Mouse (Mus musculus) lung, postnatal 0 days (tissue): Measurements from ENCODE around the gene Rab3gap1. TPM values are rescaled to one million over a fixed set of nuclear protein-coding genes. Genes with fewer than 3 reads are reported as not detected.
A peak's percentile ranks its signal among the peaks of the same experiment; 100 is the strongest.
"Not testable (repeated sequence)": the region's sequence is repeated elsewhere in the genome, so short reads cannot be mapped to it uniquely, and the experiment has no call there.

Experiments used
- ATAC-seq: fragments of 200-750 bp; cut with Nextera tagmentation; 2 replicates; pipeline ENCODE4 v1.8.0; 2017; ENCODE audit warnings: moderate library complexity
- DNase-seq: peaks from one replicate; pipeline ENCODE4 v3.0.0-alpha.2; 2016; ENCODE audit warnings: low spot score
- H3K27ac ChIP-seq: fragments of 300-500 bp; sonication (generic); 2 replicates; pipeline ENCODE4 v1.5.1; 2014; ENCODE audit warnings: antibody characterized with exemption, mild to moderate bottlenecking, low read length, mixed read lengths
- H3K27me3 ChIP-seq: fragments of 300-500 bp; sonication (generic); replicated peaks from 2 replicates; pipeline ENCODE4 v1.6.1; 2014; ENCODE audit warnings: low read length, mixed read lengths; ENCODE audit not compliant: insufficient read depth
- H3K36me3 ChIP-seq: fragments of 300-500 bp; sonication (generic); 2 replicates; pipeline ENCODE4 v1.6.1; 2014; ENCODE audit warnings: low read length, mixed read lengths; ENCODE audit not compliant: insufficient read depth
- H3K4me1 ChIP-seq: fragments of 300-500 bp; sonication (generic); 2 replicates; pipeline ENCODE4 v1.6.1; 2014; ENCODE audit warnings: antibody characterized with exemption, low read depth, low read length, mixed read lengths; ENCODE audit not compliant: insufficient read depth
- H3K4me2 ChIP-seq: fragments of 300-500 bp; sonication (generic); replicated peaks from 2 replicates; pipeline ENCODE4 v1.6.1; 2014; ENCODE audit warnings: low read depth, mild to moderate bottlenecking, low read length, moderate library complexity, mixed read lengths
- H3K4me3 ChIP-seq: fragments of 300-500 bp; sonication (generic); 2 replicates; pipeline ENCODE4 v1.5.1; 2014; ENCODE audit warnings: low read depth, low read length
- H3K9ac ChIP-seq: fragments of 300-500 bp; sonication (generic); replicated peaks from 2 replicates; pipeline ENCODE4 v1.6.1; 2014; ENCODE audit warnings: low read depth, mild to moderate bottlenecking
- H3K9me3 ChIP-seq: fragments of 300-500 bp; sonication (generic); 2 replicates; pipeline ENCODE4 v1.6.1; 2016; ENCODE audit warnings: low read length, mixed read lengths
- CTCF ChIP-seq: IDR thresholded peaks from 2 replicates; pipeline ENCODE4 v1.5.1; 2016; ENCODE audit warnings: antibody characterized with exemption, mild to moderate bottlenecking
- EP300 ChIP-seq: IDR thresholded peaks from 2 replicates; pipeline ENCODE4 v1.6.1; 2016; ENCODE audit warnings: antibody characterized with exemption, mild to moderate bottlenecking, control low read depth
- WGBS: fragments of 180-500 bp; shearing (Covaris S2); extraction: QIAGEN DNeasy Blood & Tissue Kit; methylation state at CpG from one replicate; pipeline ENCODE4 v1.1.7; 2014; 5-methylcytosine and 5-hydroxymethylcytosine counted together
- polyA plus RNA-seq: library from polyadenylated mRNA; unstranded; fragments of >200 nt; fragmentation: Nextera tagmentation; extraction: Ambion mirVana; gene quantifications from 2 replicates; pipeline ENCODE4 v1.2.1, GENCODE M21; 2015

The Rab3gap1 gene
- polyA plus RNA-seq, 1 experiment from 2014 or later, result 17.6 TPM

- no peaks in the 10 kb centered on the region for H3K4me1 ChIP-seq
- no peak overlapping the region for H3K9ac ChIP-seq
- DNase-seq (no peak), ATAC-seq (no peak)
- 61% methylated on average over 6 of the region's 6 CpGs for WGBS
- no peak overlapping the region for H3K4me3 ChIP-seq
- no peaks in the 10 kb centered on the region for H3K27me3 ChIP-seq
- H3K36me3 ChIP-seq, result peaks cover 24% of the 10 kb centered on the region
- H3K9me3 ChIP-seq, result no peaks in the 10 kb centered on the region
- H3K4me2 ChIP-seq, result no peak overlapping the region
- no peak for TF ChIP-seq CTCF
- no peak for TF ChIP-seq EP300
- no peak overlapping the region for H3K27ac ChIP-seq
These were observed 74.9 kb downstream of the Rab3gap1 start for GRCm38 (mm10) chr1:127943516-127943915.

- peaks cover under 1% of the 10 kb centered on the region for H3K36me3 ChIP-seq
- no peak for TF ChIP-seq CTCF
- no peak for TF ChIP-seq EP300
- H3K4me2 ChIP-seq, result no peak overlapping the region
- DNase-seq (no peak), ATAC-seq (peak; percentile 4; the same call in 1 of the 2 replicates)
- H3K9ac ChIP-seq, result no peak overlapping the region
- no peaks in the 10 kb centered on the region for H3K9me3 ChIP-seq
- 53% methylated on average over 3 of the region's 3 CpGs for WGBS
- no peak overlapping the region for H3K4me3 ChIP-seq
- no peak overlapping the region for H3K27ac ChIP-seq
- H3K4me1 ChIP-seq, result no peaks in the 10 kb centered on the region
- no peaks in the 10 kb centered on the region for H3K27me3 ChIP-seq
These were observed 77.4 kb downstream of the Rab3gap1 start for GRCm38 (mm10) chr1:127945696-127946575.

DNA sequence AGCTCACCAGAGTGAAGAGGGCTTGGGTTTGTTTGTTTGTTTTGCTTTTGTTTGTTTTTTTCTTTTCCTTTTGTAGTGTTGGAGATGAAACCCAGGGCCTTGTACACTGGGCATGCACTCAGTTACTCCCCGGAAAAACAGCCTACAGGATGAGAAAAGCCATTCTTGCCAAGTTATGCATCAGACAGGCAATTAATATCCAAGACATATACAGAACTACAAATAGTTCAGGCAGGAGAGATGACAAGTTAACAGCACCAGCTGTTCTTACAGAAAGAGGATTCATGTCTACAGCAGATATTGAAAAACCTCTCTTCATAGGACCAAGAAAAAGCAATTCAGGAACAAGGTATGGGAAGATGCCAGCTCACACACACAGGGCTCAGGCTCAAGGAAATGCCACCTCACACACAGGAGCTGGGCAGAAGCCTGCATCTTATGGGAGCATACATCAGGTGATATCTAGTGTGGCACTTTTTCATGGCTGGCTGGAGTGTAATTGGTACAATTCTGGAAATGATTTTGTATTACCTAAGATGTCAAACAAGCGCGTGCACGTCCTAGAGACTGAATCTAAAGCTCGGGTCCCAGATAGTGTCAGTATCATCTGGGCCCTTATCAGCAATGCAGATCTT, 78.2 kb downstream of the Rab3gap1 start:
- Histone ChIP-seq H3K9me3 (no peaks in the 10 kb centered on the region), H3K4me1 (no peaks in the 10 kb centered on the region), H3K4me2 (no peak overlapping the region), H3K9ac (no peak overlapping the region), H3K27me3 (no peaks in the 10 kb centered on the region), H3K4me3 (no peak overlapping the region), H3K36me3 (no peaks in the 10 kb centered on the region; the same call in none of the 2 replicates), H3K27ac (no peak overlapping the region)
- TF ChIP-seq CTCF (no peak), EP300 (no peak)
- ATAC-seq (peak; percentile 56), DNase-seq (peak; percentile 24)
- WGBS, result 64% methylated on average over 5 of the region's 5 CpGs

GRCm38 (mm10) chr1:127948748-127949147, 80.2 kb downstream of the Rab3gap1 start:
- DNase-seq (no peak), ATAC-seq (no peak)
- no peaks in the 10 kb centered on the region for H3K27me3 ChIP-seq
- no peaks in the 10 kb centered on the region for H3K4me1 ChIP-seq
- H3K9ac ChIP-seq, result no peak overlapping the region
- no peaks in the 10 kb centered on the region; the same call in none of the 2 replicates for H3K36me3 ChIP-seq
- no peak overlapping the region for H3K4me3 ChIP-seq
- no peak overlapping the region for H3K4me2 ChIP-seq
- H3K9me3 ChIP-seq, result no peaks in the 10 kb centered on the region
- no peak overlapping the region for H3K27ac ChIP-seq
- no peak for TF ChIP-seq CTCF
- no peak for TF ChIP-seq EP300
- 51% methylated on average over 5 of the region's 5 CpGs for WGBS

GRCm38 (mm10) chr1:127952276-127952675, 83.7 kb downstream of the Rab3gap1 start:
- Histone ChIP-seq H3K27me3 (no peaks in the 10 kb centered on the region), H3K9me3 (no peaks in the 10 kb centered on the region), H3K9ac (no peak overlapping the region), H3K36me3 (no peaks in the 10 kb centered on the region), H3K4me2 (no peak overlapping the region), H3K4me3 (no peak overlapping the region), H3K27ac (no peak overlapping the region), H3K4me1 (no peaks in the 10 kb centered on the region)
- TF ChIP-seq EP300, result no peak
- TF ChIP-seq CTCF, result no peak
- DNase-seq (no peak), ATAC-seq (no peak)
- 81% methylated on average over 4 of the region's 4 CpGs for WGBS

DNA sequence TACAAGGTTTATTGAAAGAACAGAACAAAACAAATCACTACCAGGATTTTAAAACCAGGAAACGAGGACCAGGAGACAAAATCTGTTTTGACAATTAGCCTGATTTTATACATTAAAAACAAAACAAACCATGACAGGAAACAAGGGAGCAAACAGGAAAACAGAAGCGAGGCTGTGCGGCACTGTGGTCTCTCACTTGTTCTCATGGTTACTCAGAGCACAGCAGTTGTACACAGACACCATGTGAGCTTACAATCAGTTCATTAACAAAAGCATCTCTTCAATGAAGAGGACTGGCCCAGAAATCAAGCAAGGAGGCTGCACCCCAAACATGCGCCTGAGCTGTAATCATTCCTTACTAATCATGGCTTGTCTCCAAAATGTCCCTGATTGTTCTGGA, 85.6 kb downstream of the Rab3gap1 start:
- H3K4me1 ChIP-seq, H3K9ac ChIP-seq, H3K4me3 ChIP-seq, DNase-seq, H3K27ac ChIP-seq, H3K27me3 ChIP-seq, H3K4me2 ChIP-seq, H3K9me3 ChIP-seq, H3K36me3 ChIP-seq, ATAC-seq: not testable (repeated sequence)
- 65% methylated on average over 4 of the region's 4 CpGs for WGBS
